Mouse (Mus musculus) cerebellum, postnatal 36 days (tissue): ENCODE data around the gene Ythdf2.
"Not testable (repeated sequence)": the region's sequence is repeated elsewhere in the genome, so short reads cannot be mapped to it uniquely, and the experiment has no call there.

ENCODE experiments used
- DNase-seq, 2 experiments: peaks; one replicate each; pipeline ENCODE4 v3.0.0; 2021 to 2022; ENCODE audit warnings: mixed read lengths in 2 of 2

The Ythdf2 gene

GRCm38 (mm10) chr4:132211953-132212734 lies at the start of gene Ythdf2:
Gene Ythdf2 (minus strand): TSS chr4:132212303.
- peak; percentile 95 to 96 for DNase-seq

- DNase-seq = peak; percentile 37 to 65
Measured at GRCm38 (mm10) chr4:132260404-132261379, 48.6 kb upstream of the Ythdf2 start.

GRCm38 (mm10) chr4:132259248-132259647 lies 47.1 kb upstream of the Ythdf2 start:
- no peak for DNase-seq

GRCm38 (mm10) chr4:132256384-132256783 lies 44.3 kb upstream of the Ythdf2 start:
- DNase-seq = no peak

GRCm38 (mm10) chr4:132254986-132255385 lies 42.9 kb upstream of the Ythdf2 start:
- no peak for DNase-seq

GRCm38 (mm10) chr4:132253622-132254021 lies 41.5 kb upstream of the Ythdf2 start:
- DNase-seq = peak in 1 of 2 experiments; percentile 29

GRCm38 (mm10) chr4:132253128-132253527 lies 41.0 kb upstream of the Ythdf2 start:
- DNase-seq = no peak

GRCm38 (mm10) chr4:132251596-132251995 lies 39.5 kb upstream of the Ythdf2 start:
- no peak for DNase-seq

- DNase-seq = no peak
Measured at GRCm38 (mm10) chr4:132247451-132247997, 35.4 kb upstream of the Ythdf2 start.

- DNase-seq = no peak
Measured at GRCm38 (mm10) chr4:132245643-132246042, 33.5 kb upstream of the Ythdf2 start.

GRCm38 (mm10) chr4:132241208-132241607 lies 29.1 kb upstream of the Ythdf2 start:
- no peak for DNase-seq

GRCm38 (mm10) chr4:132240367-132240766 lies 28.3 kb upstream of the Ythdf2 start:
- no peak for DNase-seq

- no peak for DNase-seq
Measured at GRCm38 (mm10) chr4:132238356-132238755, 26.3 kb upstream of the Ythdf2 start.

GRCm38 (mm10) chr4:132234710-132235109 lies 22.6 kb upstream of the Ythdf2 start:
- DNase-seq = no peak

GRCm38 (mm10) chr4:132230422-132230821 lies 18.3 kb upstream of the Ythdf2 start:
- no peak for DNase-seq

GRCm38 (mm10) chr4:132222001-132222400 lies 9.9 kb upstream of the Ythdf2 start:
- DNase-seq = not testable (repeated sequence)

- not testable (repeated sequence) for DNase-seq
Measured at GRCm38 (mm10) chr4:132218439-132218838, 6.3 kb upstream of the Ythdf2 start.

- DNase-seq = no peak
Measured at GRCm38 (mm10) chr4:132217781-132218180, 5.7 kb upstream of the Ythdf2 start.

GRCm38 (mm10) chr4:132216602-132217001 lies 4.5 kb upstream of the Ythdf2 start:
- no peak for DNase-seq

GRCm38 (mm10) chr4:132214847-132215246 lies 2.7 kb upstream of the Ythdf2 start:
- DNase-seq = no peak

GRCm38 (mm10) chr4:132211091-132211942 lies 786 bp downstream of the Ythdf2 start:
- DNase-seq = peak in 1 of 2 experiments; percentile 18

GRCm38 (mm10) chr4:132210325-132210724 lies 1.8 kb downstream of the Ythdf2 start:
- no peak for DNase-seq
